Comparison of ENCODE assay signal across 30 mouse cellular contexts in the genomic region with DNA sequence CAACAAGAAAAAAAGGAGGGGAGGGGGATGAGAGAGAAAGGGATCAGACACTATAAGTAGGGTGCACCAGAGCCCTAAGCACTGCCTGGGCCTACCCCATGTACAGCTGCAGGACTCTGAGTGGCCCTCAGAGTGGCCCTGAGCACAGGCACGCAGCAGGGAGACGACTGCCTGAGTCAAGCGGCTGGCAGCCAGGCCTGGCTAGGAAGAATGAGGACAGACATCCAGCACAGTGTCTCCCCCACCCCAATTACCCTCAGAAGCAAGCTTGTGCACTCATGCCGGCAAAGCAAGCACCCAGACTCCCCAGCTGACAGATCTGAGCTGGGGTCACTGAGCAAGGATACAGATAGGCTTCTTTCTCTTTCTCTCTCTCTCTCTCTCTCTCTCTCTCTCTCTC. TPM values are rescaled to one million over a fixed set of nuclear protein-coding genes. Genes with fewer than 3 reads are reported as not detected.
DNase-seq lines count a peak whose midpoint lies in the region; ATAC-seq and TF ChIP-seq lines count a peak whose summit lies in the region.
"Had no signal": no experiment of that assay in that cellular context is flagged by ENCODE, and none has a peak within 500 bp of the region (broad histone marks: within the 10 kb centered on the region; RNA-seq: fewer than 3 reads in every experiment).

No protein-coding gene starts in this region.

- intact Hi-C loops in left cerebral cortex, postnatal 25 days (cut with DNase I), result no loop called here

- peak; percentile 76 for DNase-seq in adrenal gland, adult 2 months
- DNase-seq in adrenal gland, postnatal 10 days, result peak; percentile 46
- DNase-seq in retina, postnatal 1 day, result peak; percentile 69
- DNase-seq in left cerebral cortex, postnatal 25 days (ENCODE audit: low spot score in 2 of 2), result no peak
- DNase-seq: B cell, adult 2 months; cerebellum, adult 11 months; cerebellum, adult 9-10 months; cerebellum, postnatal 36 days; gastrocnemius, postnatal 10 days; kidney, adult 9 months; layer of hippocampus, postnatal 36 days; lung, embryonic 14.5 days; lung, postnatal 14 days; midbrain, embryonic 14.5 days; right cerebral cortex, postnatal 4 days; thymus, adult 18-20 months; thymus, postnatal 25 days had no signal

- ATAC-seq in intestine, embryonic 15.5 days, result peak; percentile 40; the same call in 1 of the 2 replicates
- ATAC-seq in intestine, postnatal 0 days, result no peak
- ATAC-seq: activated CD4-positive, CD25-positive, alpha-beta regulatory T cell, adult 4 months; forebrain, embryonic 15.5 days; hindbrain, postnatal 0 days had no signal

- no peak overlapping the region for H3K27ac ChIP-seq in intestine, embryonic 15.5 days
- H3K27ac ChIP-seq in intestine, postnatal 0 days (ENCODE audit: low read depth, low read length), result no peak overlapping the region
- H3K27ac ChIP-seq: embryonic facial prominence, embryonic 13.5 days; forebrain, embryonic 10.5 days; forebrain, embryonic 15.5 days; heart, embryonic 10.5 days; heart, embryonic 15.5 days; hindbrain, postnatal 0 days; limb, embryonic 10.5 days; limb, embryonic 15.5 days; liver, embryonic 15.5 days; stomach, postnatal 0 days had no signal

- no peaks in the 10 kb centered on the region for H3K36me3 ChIP-seq in intestine, embryonic 15.5 days
- H3K36me3 ChIP-seq in intestine, postnatal 0 days (ENCODE audit: control insufficient read depth, insufficient read depth), result no peaks in the 10 kb centered on the region
- H3K36me3 ChIP-seq: embryonic facial prominence, embryonic 13.5 days; forebrain, embryonic 10.5 days; forebrain, embryonic 15.5 days; heart, embryonic 10.5 days; heart, embryonic 15.5 days; limb, embryonic 10.5 days; limb, embryonic 15.5 days; liver, embryonic 15.5 days had no signal

- H3K4me1 ChIP-seq in intestine, embryonic 15.5 days (replicated peaks), result peaks cover 3% of the 10 kb centered on the region; the same call in 1 of the 2 replicates
- 0 out of 2 replicates have a peak, but pooled peaks cover 5% of the 10 kb centered on the region for H3K4me1 ChIP-seq in intestine, postnatal 0 days (replicated peaks; ENCODE audit: control insufficient read depth, insufficient read depth, low read length)
- H3K4me1 ChIP-seq: forebrain, embryonic 15.5 days; limb, embryonic 15.5 days had no signal

- no peak overlapping the region for H3K9ac ChIP-seq in intestine, embryonic 15.5 days
- no peak overlapping the region for H3K9ac ChIP-seq in intestine, postnatal 0 days (ENCODE audit: low read depth, low read length)
- H3K9ac ChIP-seq: embryonic facial prominence, embryonic 13.5 days; forebrain, embryonic 15.5 days; heart, embryonic 15.5 days; limb, embryonic 15.5 days; liver, embryonic 15.5 days; lung, embryonic 14.5 days had no signal

- H3K4me2 ChIP-seq in intestine, embryonic 15.5 days (replicated peaks), result no peak overlapping the region
- no peak overlapping the region for H3K4me2 ChIP-seq in intestine, postnatal 0 days (replicated peaks; ENCODE audit: low read depth)
- H3K4me2 ChIP-seq: embryonic facial prominence, embryonic 13.5 days; forebrain, embryonic 15.5 days; heart, embryonic 15.5 days; limb, embryonic 15.5 days; liver, embryonic 15.5 days; lung, embryonic 14.5 days had no signal

- H3K4me3 ChIP-seq in intestine, embryonic 15.5 days (replicated peaks), result no peak overlapping the region
- H3K4me3 ChIP-seq in intestine, postnatal 0 days (ENCODE audit: low read depth, low read length), result no peak overlapping the region
- H3K4me3 ChIP-seq: embryonic facial prominence, embryonic 13.5 days; forebrain, embryonic 10.5 days; forebrain, embryonic 15.5 days; heart, embryonic 10.5 days; heart, embryonic 15.5 days; limb, embryonic 10.5 days; limb, embryonic 15.5 days; liver, embryonic 15.5 days had no signal

- no peaks in the 10 kb centered on the region for H3K27me3 ChIP-seq in intestine, embryonic 15.5 days (replicated peaks)
- no peaks in the 10 kb centered on the region for H3K27me3 ChIP-seq in intestine, postnatal 0 days (replicated peaks; ENCODE audit: control insufficient read depth, insufficient read depth, low read length)
- H3K27me3 ChIP-seq: embryonic facial prominence, embryonic 13.5 days; forebrain, embryonic 15.5 days; heart, embryonic 15.5 days; limb, embryonic 15.5 days; liver, embryonic 15.5 days had no signal

- no peaks in the 10 kb centered on the region for H3K9me3 ChIP-seq in intestine, embryonic 15.5 days
- no peaks in the 10 kb centered on the region for H3K9me3 ChIP-seq in intestine, postnatal 0 days (ENCODE audit: control insufficient read depth)
- H3K9me3 ChIP-seq: embryonic facial prominence, embryonic 13.5 days; forebrain, embryonic 10.5 days; forebrain, embryonic 15.5 days; heart, embryonic 10.5 days; heart, embryonic 15.5 days; limb, embryonic 10.5 days; limb, embryonic 15.5 days; liver, embryonic 15.5 days had no signal

- TF ChIP-seq CTCF in intestine, postnatal 0 days (IDR thresholded peaks at IDR 0.05; ENCODE audit: low read depth), result no peak

- WGBS in intestine, embryonic 15.5 days, result 53% methylated on average over 4 of the region's 4 CpGs
- 48% methylated on average over 4 of the region's 4 CpGs for WGBS in intestine, postnatal 0 days

RNA-seq across cellular contexts. Expression of a gene that starts 25.4 kb away (rescaled TPM):
- 10.5 and 11.3 TPM in 2 replicates for polyA plus RNA-seq in intestine, embryonic 15.5 days (2015; fragmentation: Nextera tagmentation; extraction: Ambion mirVana)
- 7.0 and 7.4 TPM in 2 replicates for polyA plus RNA-seq in intestine, postnatal 0 days (2015; fragmentation: Nextera tagmentation; extraction: Ambion mirVana)
- 10 to 100 TPM; 22.4 to 27.2 TPM for total RNA-seq in adrenal gland, adult 2 months (2021)
- polyA plus RNA-seq in adrenal gland, adult 2 months (2012; rRNA removed), result 6.9 and 9.7 TPM in 2 replicates
- 10 to 100 TPM; 19.4 to 23.5 TPM for total RNA-seq in adrenal gland, postnatal 10 days (2021)
- total RNA-seq in left cerebral cortex, postnatal 25 days (2021), result 10 to 100 TPM; 10.2 to 12.7 TPM

Comparison
In these comparisons a context has a peak if more than half of its experiments do, and no peak if none do; other contexts are left out.
1. DNase-seq: peak in adrenal gland, adult 2 months (single experiment), adrenal gland, postnatal 10 days (single experiment) and retina, postnatal 1 day (single experiment); none in left cerebral cortex, postnatal 25 days (0 of 2).